Mouse (Mus musculus): ENCODE results near the gene Sppl2a. TPM values are rescaled to one million over a fixed set of nuclear protein-coding genes. Genes with fewer than 3 reads are reported as not detected.
A peak's percentile ranks its signal among the peaks of the same experiment; 100 is the strongest.

Sppl2a gene
- polyA plus RNA-seq, 1 experiment from 2014 or later, result 29.3 TPM

GRCm38 (mm10) chr2:126933921-126934320, 886 bp upstream of the Sppl2a start:
- H3K27ac ChIP-seq, result peak overlapping the region; percentile 97; the same call in 1 of the 2 replicates
- no peak for DNase-seq (ENCODE audit: low spot score)
- no peaks in the 10 kb centered on the region for H3K27me3 ChIP-seq (ENCODE audit: insufficient read depth, poor library complexity, severe bottlenecking)
- no peaks in the 10 kb centered on the region for H3K9me3 ChIP-seq
- no peaks in the 10 kb centered on the region for H3K36me3 ChIP-seq
- H3K4me3 ChIP-seq, result no peak overlapping the region; the same call in 1 of the 2 replicates
- peaks cover 10% of the 10 kb centered on the region; the same call in 1 of the 2 replicates for H3K4me1 ChIP-seq (replicated peaks)

- H3K4me1 ChIP-seq (replicated peaks), result peaks cover 10% of the 10 kb centered on the region; the same call in 1 of the 2 replicates
- no peaks in the 10 kb centered on the region for H3K9me3 ChIP-seq
- H3K36me3 ChIP-seq, result peaks cover under 1% of the 10 kb centered on the region; the same call in 1 of the 2 replicates
- H3K27me3 ChIP-seq (ENCODE audit: insufficient read depth, poor library complexity, severe bottlenecking), result no peaks in the 10 kb centered on the region
- no peak for DNase-seq (ENCODE audit: low spot score)
- 3% methylated on average over 15 of the region's 15 CpGs for WGBS
- H3K27ac ChIP-seq, result peak overlapping the region; percentile 97
- peak overlapping the region; percentile 72 for H3K4me3 ChIP-seq
These were observed 656 bp downstream of the Sppl2a start for GRCm38 (mm10) chr2:126932261-126932896.

- H3K4me1 ChIP-seq (replicated peaks), result peaks cover 10% of the 10 kb centered on the region; the same call in 1 of the 2 replicates
- H3K4me3 ChIP-seq, result peak overlapping the region; percentile 72
- no peaks in the 10 kb centered on the region for H3K9me3 ChIP-seq
- WGBS, result 53% methylated on average over 4 of the region's 4 CpGs
- H3K36me3 ChIP-seq, result peaks cover 6% of the 10 kb centered on the region
- DNase-seq (ENCODE audit: low spot score), result no peak
- peak overlapping the region; percentile 97; the same call in 1 of the 2 replicates for H3K27ac ChIP-seq
- H3K27me3 ChIP-seq (ENCODE audit: insufficient read depth, poor library complexity, severe bottlenecking), result no peaks in the 10 kb centered on the region
These were observed 1.3 kb downstream of the Sppl2a start for GRCm38 (mm10) chr2:126931784-126932183.

GRCm38 (mm10) chr2:126928681-126929080, 4.4 kb downstream of the Sppl2a start:
- WGBS, result 91% methylated on average over 6 of the region's 6 CpGs
- Histone ChIP-seq H3K9me3 (no peaks in the 10 kb centered on the region), H3K27me3 (ENCODE audit: insufficient read depth, poor library complexity, severe bottlenecking) (no peaks in the 10 kb centered on the region), H3K27ac (no peak overlapping the region), H3K4me1 (replicated peaks) (peaks cover 9% of the 10 kb centered on the region; the same call in 1 of the 2 replicates), H3K36me3 (peaks cover 29% of the 10 kb centered on the region), H3K4me3 (no peak overlapping the region)
- no peak for DNase-seq (ENCODE audit: low spot score)

GRCm38 (mm10) chr2:126920358-126921060, 12.5 kb downstream of the Sppl2a start:
- Histone ChIP-seq H3K4me3 (no peak overlapping the region), H3K27me3 (ENCODE audit: insufficient read depth, poor library complexity, severe bottlenecking) (no peaks in the 10 kb centered on the region), H3K36me3 (peaks cover 73% of the 10 kb centered on the region), H3K27ac (no peak overlapping the region), H3K9me3 (no peaks in the 10 kb centered on the region), H3K4me1 (replicated peaks) (no peaks in the 10 kb centered on the region)
- WGBS, result 88% methylated on average over 12 of the region's 12 CpGs
- DNase-seq (ENCODE audit: low spot score), result no peak

- H3K4me3 ChIP-seq, result no peak overlapping the region
- 85% methylated on average over 1 of the region's 1 CpGs for WGBS
- no peak for DNase-seq (ENCODE audit: low spot score)
- H3K27ac ChIP-seq, result no peak overlapping the region
- H3K9me3 ChIP-seq, result no peaks in the 10 kb centered on the region
- H3K4me1 ChIP-seq (replicated peaks), result no peaks in the 10 kb centered on the region
- H3K36me3 ChIP-seq, result peaks cover 60% of the 10 kb centered on the region
- no peaks in the 10 kb centered on the region for H3K27me3 ChIP-seq (ENCODE audit: insufficient read depth, poor library complexity, severe bottlenecking)
These were observed 16.8 kb downstream of the Sppl2a start for GRCm38 (mm10) chr2:126916236-126916635.

GRCm38 (mm10) chr2:126914096-126914495, 18.9 kb downstream of the Sppl2a start:
- H3K4me1 ChIP-seq (replicated peaks), result no peaks in the 10 kb centered on the region
- no peaks in the 10 kb centered on the region for H3K27me3 ChIP-seq (ENCODE audit: insufficient read depth, poor library complexity, severe bottlenecking)
- WGBS, result 65% methylated on average over 4 of the region's 4 CpGs
- H3K9me3 ChIP-seq, result no peaks in the 10 kb centered on the region
- H3K36me3 ChIP-seq, result peaks cover 41% of the 10 kb centered on the region
- DNase-seq (ENCODE audit: low spot score), result no peak
- no peak overlapping the region for H3K4me3 ChIP-seq
- no peak overlapping the region for H3K27ac ChIP-seq

- Histone ChIP-seq H3K4me3 (no peak overlapping the region), H3K9me3 (no peaks in the 10 kb centered on the region), H3K4me1 (replicated peaks) (no peaks in the 10 kb centered on the region), H3K27ac (no peak overlapping the region), H3K36me3 (peaks cover 58% of the 10 kb centered on the region), H3K27me3 (ENCODE audit: insufficient read depth, poor library complexity, severe bottlenecking) (no peaks in the 10 kb centered on the region)
- no peak for DNase-seq (ENCODE audit: low spot score)
- WGBS, result 78% methylated on average over 3 of the region's 3 CpGs
These were observed 28.9 kb downstream of the Sppl2a start for GRCm38 (mm10) chr2:126904162-126904561.

GRCm38 (mm10) chr2:126897511-126897910, 35.5 kb downstream of the Sppl2a start:
- H3K4me3 ChIP-seq, result no peak overlapping the region
- 91% methylated on average over 9 of the region's 9 CpGs for WGBS

GRCm38 (mm10) chr2:126896941-126897340, 36.1 kb downstream of the Sppl2a start:
- Histone ChIP-seq H3K4me3 (no peak overlapping the region), H3K27ac (no peak overlapping the region), H3K9me3 (no peaks in the 10 kb centered on the region), H3K4me1 (replicated peaks) (no peaks in the 10 kb centered on the region), H3K36me3 (peaks cover 45% of the 10 kb centered on the region), H3K27me3 (ENCODE audit: insufficient read depth, poor library complexity, severe bottlenecking) (no peaks in the 10 kb centered on the region)
- no peak for DNase-seq (ENCODE audit: low spot score)
- 85% methylated on average over 6 of the region's 6 CpGs for WGBS

More at GRCm38 (mm10) chr2:126897511-126897910, 35.5 kb downstream of the Sppl2a start:
- peaks cover 51% of the 10 kb centered on the region for H3K36me3 ChIP-seq
- H3K27me3 ChIP-seq (ENCODE audit: insufficient read depth, poor library complexity, severe bottlenecking), result no peaks in the 10 kb centered on the region
- no peak for DNase-seq (ENCODE audit: low spot score)
- H3K4me1 ChIP-seq (replicated peaks), result no peaks in the 10 kb centered on the region
- no peak overlapping the region for H3K27ac ChIP-seq
- no peaks in the 10 kb centered on the region for H3K9me3 ChIP-seq

GRCm38 (mm10) chr2:126894245-126894644, 38.8 kb downstream of the Sppl2a start:
- no peak overlapping the region for H3K4me3 ChIP-seq
- WGBS, result 92% methylated on average over 3 of the region's 3 CpGs
- DNase-seq (ENCODE audit: low spot score), result no peak
- peaks cover 22% of the 10 kb centered on the region for H3K36me3 ChIP-seq
- H3K27ac ChIP-seq, result no peak overlapping the region
- H3K27me3 ChIP-seq (ENCODE audit: insufficient read depth, poor library complexity, severe bottlenecking), result no peaks in the 10 kb centered on the region
- no peaks in the 10 kb centered on the region for H3K4me1 ChIP-seq (replicated peaks)
- H3K9me3 ChIP-seq, result no peaks in the 10 kb centered on the region

GRCm38 (mm10) chr2:126892316-126892715, 40.7 kb downstream of the Sppl2a start:
- Histone ChIP-seq H3K4me3 (no peak overlapping the region), H3K4me1 (replicated peaks) (no peaks in the 10 kb centered on the region), H3K9me3 (no peaks in the 10 kb centered on the region), H3K36me3 (peaks cover 12% of the 10 kb centered on the region), H3K27me3 (ENCODE audit: insufficient read depth, poor library complexity, severe bottlenecking) (no peaks in the 10 kb centered on the region), H3K27ac (no peak overlapping the region)
- DNase-seq (ENCODE audit: low spot score), result no peak
- 92% methylated on average over 7 of the region's 7 CpGs for WGBS

- no peaks in the 10 kb centered on the region for H3K27me3 ChIP-seq (ENCODE audit: insufficient read depth, poor library complexity, severe bottlenecking)
These were observed 41.3 kb downstream of the Sppl2a start for GRCm38 (mm10) chr2:126891743-126892142.

More at GRCm38 (mm10) chr2:126891743-126892142, 41.3 kb downstream of the Sppl2a start:
- Histone ChIP-seq H3K9me3 (no peaks in the 10 kb centered on the region), H3K27ac (no peak overlapping the region), H3K4me1 (replicated peaks) (no peaks in the 10 kb centered on the region), H3K4me3 (no peak overlapping the region), H3K36me3 (peaks cover 12% of the 10 kb centered on the region)
- DNase-seq (ENCODE audit: low spot score), result no peak

Data from hindbrain, embryonic 10.5 days (tissue).